Mouse (Mus musculus): ENCODE measurements around the gene Prss57.

The Prss57 gene

GRCm38 (mm10) chr10:79807826-79808225 lies 17.1 kb upstream of the Prss57 start:
- no peak for DNase-seq (ENCODE audit: low read depth, low spot score)

GRCm38 (mm10) chr10:79806972-79807371 lies 16.2 kb upstream of the Prss57 start:
- no peak for DNase-seq (ENCODE audit: low read depth, low spot score)

- no peak for DNase-seq (ENCODE audit: low read depth, low spot score)
Measured at GRCm38 (mm10) chr10:79806331-79806730, 15.6 kb upstream of the Prss57 start.

- DNase-seq (ENCODE audit: low read depth, low spot score), result no peak
Measured at GRCm38 (mm10) chr10:79805636-79806035, 14.9 kb upstream of the Prss57 start.

GRCm38 (mm10) chr10:79803716-79804323 lies 13.1 kb upstream of the Prss57 start:
- no peak for DNase-seq (ENCODE audit: low read depth, low spot score)

GRCm38 (mm10) chr10:79802331-79802971 lies 11.7 kb upstream of the Prss57 start:
- no peak for DNase-seq (ENCODE audit: low read depth, low spot score)

- no peak for DNase-seq (ENCODE audit: low read depth, low spot score)
Measured at GRCm38 (mm10) chr10:79801837-79802236, 11.1 kb upstream of the Prss57 start.

GRCm38 (mm10) chr10:79800508-79800907 lies 9.7 kb upstream of the Prss57 start:
- no peak for DNase-seq (ENCODE audit: low read depth, low spot score)

GRCm38 (mm10) chr10:79798289-79798928 lies 7.6 kb upstream of the Prss57 start:
- DNase-seq (ENCODE audit: low read depth, low spot score), result no peak

GRCm38 (mm10) chr10:79797326-79797725 lies 6.6 kb upstream of the Prss57 start:
- no peak for DNase-seq (ENCODE audit: low read depth, low spot score)

- DNase-seq (ENCODE audit: low read depth, low spot score), result no peak
Measured at GRCm38 (mm10) chr10:79795905-79796304, 5.1 kb upstream of the Prss57 start.

GRCm38 (mm10) chr10:79794491-79794931 lies 3.8 kb upstream of the Prss57 start:
- no peak for DNase-seq (ENCODE audit: low read depth, low spot score)

GRCm38 (mm10) chr10:79793738-79794490 lies 3.2 kb upstream of the Prss57 start:
- DNase-seq (ENCODE audit: low read depth, low spot score), result no peak

GRCm38 (mm10) chr10:79793051-79793737 lies 2.4 kb upstream of the Prss57 start, which contains the start of gene Palm:
Gene Palm, plus strand, starts transcription at chr10:79793572.
- no peak for DNase-seq (ENCODE audit: low read depth, low spot score)

GRCm38 (mm10) chr10:79792339-79793040 lies 1.7 kb upstream of the Prss57 start:
- no peak for DNase-seq (ENCODE audit: low read depth, low spot score)

GRCm38 (mm10) chr10:79789581-79789980 lies 1.2 kb downstream of the Prss57 start:
- no peak for DNase-seq (ENCODE audit: low read depth, low spot score)

- DNase-seq (ENCODE audit: low read depth, low spot score), result peak; percentile 60
Measured at GRCm38 (mm10) chr10:79788386-79789158, 2.2 kb downstream of the Prss57 start.

- DNase-seq (ENCODE audit: low read depth, low spot score), result no peak
Measured at GRCm38 (mm10) chr10:79783920-79784800, 6.6 kb downstream of the Prss57 start.

- DNase-seq (ENCODE audit: low read depth, low spot score), result no peak
Measured at GRCm38 (mm10) chr10:79783050-79783449, 7.7 kb downstream of the Prss57 start.
